Mouse (Mus musculus) CD4-positive, CD25-positive, alpha-beta regulatory T cell, adult 4 months (primary cell): ENCODE results near the gene Il27. TPM values are rescaled to one million over a fixed set of nuclear protein-coding genes. Genes with fewer than 3 reads are reported as not detected.

Experiments used
- ATAC-seq: one replicate; pipeline ENCODE4 v1.8.0; 2017
- polyA plus RNA-seq, 2 experiments: library from polyadenylated mRNA; unstranded; fragments of 100-300 nt; shearing (Covaris generic); gene quantifications; one replicate each; pipeline ENCODE4 v1.2.1; 2017

The Il27 gene
- polyA plus RNA-seq, 2 experiments from 2014 or later = not detected

DNA sequence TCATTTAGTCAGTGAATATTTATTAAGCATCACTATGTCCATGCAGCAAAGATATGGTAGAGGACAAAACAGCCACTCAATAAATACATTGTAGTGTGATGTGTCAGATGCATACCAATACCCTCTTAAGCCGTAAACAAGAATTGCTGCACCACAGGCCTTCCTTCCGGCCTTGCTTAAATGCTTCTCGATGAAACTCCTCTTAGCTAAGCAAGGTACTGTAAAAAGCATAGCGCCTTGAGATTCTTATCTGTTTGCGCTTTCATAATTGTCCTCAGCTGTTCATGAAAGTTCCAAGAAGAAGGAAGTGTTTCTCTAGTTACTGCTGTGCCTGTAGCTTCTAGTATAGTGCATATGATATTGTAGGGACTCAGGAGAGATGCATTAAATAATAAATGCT, 11.9 kb upstream of the Il27 start:
- ATAC-seq = peak; percentile 58

DNA sequence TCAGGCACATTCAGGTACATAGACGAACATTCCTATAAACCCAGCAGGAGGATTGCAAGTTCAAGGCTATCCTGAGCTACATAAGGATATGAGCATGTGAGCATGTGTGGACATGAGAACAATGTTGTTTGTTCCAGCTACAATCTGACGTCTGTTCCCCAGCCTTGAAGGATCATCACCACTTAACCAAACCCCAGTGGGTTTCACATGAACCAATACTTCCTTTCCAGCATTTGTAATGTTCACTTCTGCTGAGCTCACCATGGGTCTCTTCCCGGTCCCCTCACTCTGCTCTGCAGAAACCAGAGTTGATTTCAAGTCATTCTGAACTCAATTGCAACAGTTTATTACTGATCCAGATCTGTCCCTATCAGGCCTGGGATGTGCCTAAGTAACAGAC, 7.9 kb upstream of the Il27 start:
- no peak for ATAC-seq

DNA sequence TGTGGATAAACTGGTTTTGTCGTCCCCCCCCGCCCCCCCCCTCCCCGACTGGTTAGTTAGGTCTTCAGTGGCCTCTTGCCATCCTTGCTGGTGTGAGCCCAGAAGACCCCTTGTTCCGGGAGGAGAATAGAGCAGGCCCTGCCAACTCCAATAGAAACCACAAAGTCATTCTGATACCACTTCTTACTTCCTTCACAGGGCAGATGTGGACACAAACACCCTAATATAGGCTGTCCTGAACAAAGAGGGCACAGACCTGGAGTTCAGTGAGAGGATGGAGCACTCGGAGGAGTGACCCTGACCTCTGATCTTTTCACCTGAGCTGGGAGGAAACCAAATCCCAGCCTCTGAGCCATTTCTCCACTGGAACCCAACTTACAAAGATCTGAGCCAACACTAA, 7.2 kb upstream of the Il27 start:
- ATAC-seq = no peak

DNA sequence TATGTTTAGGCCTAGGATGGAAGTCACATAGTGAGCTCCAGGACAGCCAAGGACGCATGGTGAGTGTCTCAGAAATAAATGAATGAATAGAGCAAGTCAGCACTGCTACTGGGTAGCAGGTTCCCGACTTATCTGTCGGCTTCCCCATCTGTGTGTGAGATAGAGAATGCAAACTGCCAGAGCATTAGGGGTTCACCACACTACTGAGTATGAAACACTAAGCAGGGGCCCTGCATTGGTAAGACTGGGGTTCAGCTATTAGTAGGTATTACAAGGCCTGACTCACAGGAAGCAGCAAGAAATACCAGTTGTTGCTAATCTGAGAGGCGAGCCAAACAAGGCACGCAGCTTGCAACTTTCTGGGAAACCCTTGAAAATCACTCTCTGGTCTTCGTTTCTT, 4.2 kb upstream of the Il27 start:
- no peak for ATAC-seq

DNA sequence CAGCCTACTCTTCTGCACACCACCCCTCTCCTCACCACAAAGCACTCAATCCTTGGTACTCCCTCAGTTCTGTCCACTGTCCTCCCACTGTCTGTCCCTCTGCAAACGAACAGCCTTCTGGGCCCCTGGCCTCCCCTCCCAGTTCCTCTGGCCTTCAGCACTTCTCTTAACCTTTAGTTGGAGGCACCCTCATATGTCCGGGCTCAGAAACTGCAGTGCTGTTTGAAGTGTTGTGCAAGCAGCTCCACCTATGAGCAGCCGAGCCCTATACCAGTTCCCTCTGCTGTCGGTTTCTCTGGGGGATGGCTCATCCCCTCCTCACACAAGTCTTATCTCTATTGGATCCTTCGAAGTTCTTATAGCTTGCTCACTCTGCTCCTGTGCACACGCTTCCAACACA, 1.7 kb upstream of the Il27 start:
- no peak for ATAC-seq

DNA sequence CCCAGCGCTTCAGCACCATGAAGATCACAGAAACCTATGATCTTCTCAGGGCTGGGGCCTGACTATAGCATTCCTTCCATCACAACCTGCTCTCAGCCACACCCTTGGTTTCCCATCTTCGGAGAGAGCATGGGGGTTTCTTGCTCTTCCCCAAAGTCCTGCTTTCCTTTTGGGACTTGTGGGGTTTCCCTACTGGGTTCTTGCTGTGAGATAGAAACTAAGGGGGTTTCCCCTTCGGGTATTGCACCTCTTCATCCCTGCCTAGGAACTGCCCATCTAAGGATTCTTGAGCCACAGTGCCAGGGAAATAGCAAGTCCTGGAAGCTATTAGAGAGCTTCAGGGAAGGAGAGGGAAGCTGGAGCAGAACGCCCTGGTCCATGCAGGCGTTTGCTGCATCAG, 1.1 kb upstream of the Il27 start:
- ATAC-seq = no peak

DNA sequence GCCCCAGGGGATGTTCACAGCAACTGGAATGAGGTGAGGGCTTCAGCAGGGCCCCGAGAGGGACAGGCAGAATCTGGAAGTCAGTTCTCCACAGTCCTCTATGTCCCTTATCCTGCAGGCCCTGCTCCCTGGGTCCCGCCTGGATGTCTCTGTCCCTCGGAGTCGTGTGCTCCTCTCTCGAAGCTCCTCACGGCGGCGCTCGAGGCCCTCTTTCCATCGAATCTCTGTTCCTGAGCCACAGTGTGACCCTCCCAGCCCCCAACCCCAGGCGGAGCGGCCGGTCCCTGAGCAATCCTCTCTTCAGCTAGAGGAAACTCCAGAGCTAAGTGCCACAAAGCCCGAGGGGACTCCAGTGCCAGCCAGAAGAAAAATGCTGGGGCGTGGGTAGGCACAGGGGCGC, 7.0 kb downstream of the Il27 start:
- ATAC-seq = no peak

DNA sequence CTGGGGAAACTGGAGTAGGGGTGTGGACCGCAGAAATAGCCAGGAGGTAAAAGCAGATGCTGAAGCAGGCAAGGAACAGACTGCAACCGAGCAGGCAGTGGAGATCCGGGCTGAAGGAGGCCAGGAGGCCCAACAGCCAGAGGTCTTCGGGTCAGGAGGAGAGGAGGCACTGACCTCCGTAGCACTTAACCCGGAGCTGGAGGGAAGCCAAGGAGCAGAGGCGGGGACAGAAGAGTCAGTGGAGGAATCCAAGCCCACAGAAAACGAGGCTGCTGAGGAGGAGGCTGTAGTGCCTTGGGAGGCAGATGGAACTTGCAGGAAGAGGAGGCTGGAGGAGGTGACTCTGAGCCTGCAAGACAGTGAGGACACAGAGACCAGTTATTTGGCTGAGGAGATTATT, 7.9 kb downstream of the Il27 start:
- no peak for ATAC-seq

DNA sequence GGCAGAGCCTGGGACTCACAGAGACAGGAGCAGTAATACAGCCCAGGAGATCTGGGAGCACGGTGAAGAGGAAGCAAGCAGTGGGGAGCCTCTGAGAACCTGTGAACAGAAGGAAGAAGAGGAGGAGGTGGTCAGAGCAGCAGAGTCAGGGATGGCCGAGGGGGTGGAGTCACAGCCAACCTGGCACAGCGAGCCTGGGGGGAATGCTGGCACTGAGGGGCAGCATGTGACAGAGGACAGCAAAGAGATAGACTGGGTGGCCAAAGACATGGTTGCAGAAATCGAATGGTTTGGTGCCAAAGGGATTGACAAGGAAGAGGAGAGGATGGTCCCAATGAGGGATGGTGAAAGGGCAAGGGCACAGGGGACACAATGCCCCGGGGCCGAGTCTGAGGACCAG, 9.0 kb downstream of the Il27 start, which contains the start of gene Cln3:
Cln3 (minus strand) TSS at position 101 of the 400 bp plus-strand sequence.
- ATAC-seq = no peak

DNA sequence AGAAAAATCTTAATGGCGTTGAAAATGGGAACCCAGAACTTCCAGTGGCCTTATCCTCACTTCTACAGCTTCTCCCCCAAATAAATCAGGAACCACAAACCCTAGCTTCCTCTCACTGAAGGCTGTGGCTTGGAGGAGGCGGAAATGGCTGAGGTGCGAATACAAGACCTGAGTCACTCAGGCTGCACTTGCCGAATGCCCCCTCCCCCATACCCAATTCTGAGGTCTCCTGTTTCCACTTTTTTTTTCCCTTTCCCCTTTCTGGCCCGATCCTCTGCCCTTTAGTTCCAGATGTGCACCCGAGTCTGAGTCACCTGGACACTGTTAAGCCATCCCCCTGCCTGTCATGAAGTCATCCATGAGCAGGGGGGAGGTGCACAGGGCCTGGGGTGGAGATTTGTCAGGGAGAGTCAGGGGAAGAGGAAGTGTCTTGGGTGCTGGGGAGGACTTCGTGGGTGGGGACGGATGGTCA, 10.2 kb downstream of the Il27 start, which contains the start of gene Apobr:
Apobr (plus strand) TSS at position 437 of the 472 bp plus-strand sequence.
- ATAC-seq = peak; percentile 65

DNA sequence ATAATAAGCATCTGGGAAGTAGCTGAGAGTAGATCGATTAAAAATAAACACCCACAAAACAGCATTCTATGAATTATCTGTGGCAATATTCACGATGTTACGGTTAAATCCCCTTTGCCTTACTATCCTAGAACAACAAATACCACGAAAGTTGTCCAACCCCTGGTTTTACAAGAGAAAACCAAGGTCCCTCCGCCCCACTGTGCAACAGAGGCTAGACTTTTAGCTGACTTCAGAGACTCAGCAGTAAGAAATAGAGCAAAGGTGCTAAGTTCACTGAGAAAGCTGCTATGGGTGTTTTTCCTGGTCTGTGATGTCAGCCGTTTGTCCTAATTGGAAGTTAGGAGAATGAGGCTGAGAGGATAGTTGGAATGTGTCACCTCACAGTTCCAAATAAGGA, 11.0 kb downstream of the Il27 start:
- no peak for ATAC-seq

DNA sequence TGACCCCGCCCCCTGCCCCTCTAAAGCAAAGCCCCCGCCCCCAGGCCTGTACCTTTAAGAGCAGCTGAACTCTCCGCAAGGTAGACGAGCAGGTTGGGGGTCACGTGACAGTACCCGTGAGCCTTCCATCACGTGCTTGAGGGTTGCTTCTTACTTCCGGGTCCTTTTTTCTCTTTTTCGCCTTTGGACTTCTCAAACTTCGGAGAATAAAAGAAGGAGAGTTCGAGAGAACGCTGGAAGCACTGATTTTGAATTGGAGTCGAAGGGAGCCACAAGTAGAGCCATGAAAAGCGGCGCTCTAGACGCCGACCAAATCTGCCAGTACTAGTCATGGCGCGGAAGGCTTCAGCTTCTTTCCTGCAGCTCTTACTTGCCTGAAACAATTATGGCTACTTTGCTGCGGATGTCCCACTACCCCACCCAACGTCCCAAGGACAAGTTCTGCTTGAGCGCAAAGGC, 11.5 kb downstream of the Il27 start:
- ATAC-seq = peak; percentile 87

DNA sequence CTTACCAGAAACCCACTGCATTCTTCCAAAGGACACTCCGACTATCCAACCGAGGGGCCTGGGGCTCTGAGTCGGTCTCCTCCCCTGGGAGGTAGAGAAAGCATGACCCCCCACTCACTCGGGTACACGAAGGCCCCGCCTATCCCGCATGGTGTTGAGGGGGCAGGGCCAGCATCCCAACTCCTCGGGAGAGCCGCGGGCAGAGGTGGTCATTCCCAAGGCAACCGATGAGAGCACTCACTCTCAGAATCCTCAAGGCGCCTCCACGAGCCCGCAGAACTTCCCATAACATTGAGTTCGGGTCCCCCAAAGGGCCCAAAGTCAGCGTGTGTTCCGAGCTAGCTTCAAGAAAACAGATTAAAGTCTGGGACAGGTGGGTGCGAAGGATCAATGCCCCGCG, 12.0 kb downstream of the Il27 start:
- ATAC-seq = no peak

DNA sequence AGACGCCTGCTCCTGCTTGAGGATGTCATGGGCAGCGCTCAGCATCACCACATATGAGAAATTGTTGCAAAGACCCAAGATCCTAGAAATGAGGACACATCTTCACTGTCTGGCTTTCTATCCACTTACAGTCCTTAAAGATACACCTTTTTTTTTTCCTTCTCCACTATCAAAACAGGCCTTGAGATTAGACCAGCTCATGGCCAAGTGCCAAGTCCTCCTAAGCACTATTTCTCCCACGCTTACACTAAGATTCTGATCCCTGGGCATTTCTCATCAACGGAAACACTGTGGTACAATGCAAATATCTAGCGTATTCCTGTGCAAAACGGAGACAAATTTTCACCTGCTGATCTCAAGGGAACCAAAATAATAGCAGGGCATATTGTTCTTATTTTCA, 13.1 kb downstream of the Il27 start:
- no peak for ATAC-seq

DNA sequence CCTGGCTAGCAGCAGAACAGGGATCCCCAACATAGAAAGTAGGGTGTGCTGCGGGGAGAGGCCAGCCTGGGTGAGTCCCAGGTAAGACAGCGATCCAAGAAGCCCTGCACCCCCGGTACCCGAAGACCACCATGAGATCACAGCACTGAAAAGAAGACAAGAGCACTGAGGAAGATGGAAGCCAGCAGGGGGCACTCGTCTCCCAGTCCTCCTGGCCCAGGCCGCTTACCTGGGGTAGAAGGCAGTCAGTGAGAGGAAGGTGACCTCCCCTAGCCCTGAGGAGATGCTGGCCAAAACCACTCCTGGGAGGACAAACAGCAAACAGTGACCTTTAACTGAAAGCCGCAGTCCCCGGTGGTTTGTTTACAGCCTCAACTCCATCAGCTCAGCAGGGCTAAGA, 15.6 kb downstream of the Il27 start:
- ATAC-seq = no peak

DNA sequence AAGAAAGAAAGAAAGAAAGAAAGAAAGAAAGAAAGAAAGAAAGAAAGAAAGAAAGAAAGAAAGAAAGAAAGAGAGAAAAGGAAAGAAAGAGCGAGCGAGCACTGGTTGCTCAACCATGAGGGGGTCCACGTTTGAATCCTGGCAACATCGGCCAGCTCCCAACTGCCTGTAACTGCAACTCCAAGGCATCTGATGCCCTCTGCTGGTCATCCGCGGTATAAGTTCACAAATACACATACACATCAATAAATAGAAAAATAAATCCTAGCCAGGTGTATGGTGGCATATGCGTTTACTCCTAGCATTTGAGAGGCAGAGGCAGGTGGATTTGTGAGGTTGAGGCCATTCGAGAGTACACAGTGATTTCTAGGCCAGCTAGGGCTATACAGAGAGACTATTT, 17.8 kb downstream of the Il27 start:
- no peak for ATAC-seq

DNA sequence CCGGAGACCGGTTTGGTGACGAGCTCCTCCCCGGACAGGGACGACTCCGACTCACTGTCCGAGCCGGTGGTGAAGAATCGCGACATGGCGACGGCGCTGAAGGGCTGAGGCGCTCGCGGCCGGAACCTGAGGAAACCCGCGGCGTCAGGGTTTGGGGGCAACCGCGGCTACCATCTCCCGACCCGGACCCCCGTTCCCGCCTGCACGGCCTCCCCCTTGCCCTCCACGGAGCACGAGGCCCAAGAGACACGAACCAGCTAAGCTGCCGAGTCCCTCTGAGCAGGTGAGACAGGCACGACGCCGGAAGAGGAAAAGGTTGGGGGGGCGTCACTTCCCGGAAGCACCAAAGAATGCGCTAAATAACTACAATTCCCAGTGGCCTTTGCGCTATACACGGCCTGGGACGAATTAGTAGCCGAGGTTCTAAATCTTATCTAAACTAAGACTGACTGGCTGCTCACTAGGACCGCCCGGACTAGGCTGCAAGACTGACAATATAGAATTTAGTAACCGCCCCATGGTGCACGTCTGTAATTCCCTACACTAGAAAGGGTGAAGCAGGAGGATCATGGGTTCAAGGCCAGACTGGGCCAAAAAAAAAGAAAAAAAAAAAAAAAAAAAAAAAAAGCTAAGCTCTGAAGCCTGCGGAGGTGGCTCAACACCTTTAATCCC, 28.5 kb downstream of the Il27 start, which contains the start of gene Eif3c:
Eif3c (minus strand) TSS at position 318 of the 672 bp plus-strand sequence.
- peak; percentile 99 for ATAC-seq

DNA sequence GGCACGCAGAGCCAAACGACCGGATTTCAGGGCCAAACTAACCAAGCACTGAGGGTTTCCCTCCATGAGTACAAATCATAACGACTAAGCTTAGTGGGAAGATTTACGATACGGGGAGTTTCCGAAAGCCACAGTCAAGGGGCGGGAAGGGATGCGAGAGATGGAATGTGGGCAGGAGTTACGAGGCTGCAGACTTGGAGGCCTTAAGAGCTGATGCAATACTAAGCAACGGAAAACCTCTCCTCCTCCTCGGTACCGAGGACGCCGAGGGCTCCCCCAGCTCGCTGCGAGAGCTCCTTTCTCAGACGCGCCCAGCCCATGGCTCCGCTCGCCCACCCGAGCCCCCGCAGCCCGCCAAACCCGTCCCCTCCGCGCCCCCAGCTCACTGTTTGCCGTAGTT, 29.0 kb downstream of the Il27 start:
- ATAC-seq = peak; percentile 19

DNA sequence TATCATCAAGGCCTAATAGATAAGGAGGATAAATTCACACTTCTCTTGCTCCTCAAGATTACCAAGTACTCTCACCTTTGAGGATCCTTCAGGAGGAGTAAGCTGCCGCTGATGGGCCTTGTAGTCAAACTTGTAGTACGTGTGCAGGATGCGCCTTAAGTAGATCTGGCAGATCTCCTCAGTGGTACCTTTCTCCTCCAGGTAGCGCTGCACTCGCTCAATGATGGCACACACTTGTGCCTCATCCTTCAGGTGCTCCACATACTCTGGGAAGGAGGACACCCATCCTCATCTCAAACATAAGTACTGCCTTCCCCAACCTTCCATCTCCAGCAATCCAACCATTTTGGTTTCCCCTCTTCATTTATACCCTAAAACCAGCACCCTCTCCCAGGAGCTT, 38.1 kb downstream of the Il27 start:
- ATAC-seq = no peak

DNA sequence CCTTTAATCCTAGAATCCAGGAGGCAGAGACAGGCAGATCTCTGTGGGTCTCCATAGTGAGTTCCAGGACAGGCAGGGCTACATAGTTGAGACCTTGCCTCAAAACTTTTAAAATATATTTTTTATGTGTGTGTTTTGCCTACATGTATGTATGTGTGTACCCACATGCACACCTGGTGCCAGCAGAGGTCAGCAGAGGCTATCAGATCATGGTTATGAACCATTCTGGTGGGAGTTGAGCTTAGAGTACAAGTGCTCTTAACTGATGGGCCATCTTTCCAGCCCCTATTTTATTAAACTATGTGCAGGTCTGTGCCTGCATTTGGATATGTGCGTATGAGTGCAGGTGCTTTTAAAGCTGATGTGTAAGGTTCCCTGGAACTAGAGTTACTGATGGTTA, 39.9 kb downstream of the Il27 start:
- no peak for ATAC-seq

DNA sequence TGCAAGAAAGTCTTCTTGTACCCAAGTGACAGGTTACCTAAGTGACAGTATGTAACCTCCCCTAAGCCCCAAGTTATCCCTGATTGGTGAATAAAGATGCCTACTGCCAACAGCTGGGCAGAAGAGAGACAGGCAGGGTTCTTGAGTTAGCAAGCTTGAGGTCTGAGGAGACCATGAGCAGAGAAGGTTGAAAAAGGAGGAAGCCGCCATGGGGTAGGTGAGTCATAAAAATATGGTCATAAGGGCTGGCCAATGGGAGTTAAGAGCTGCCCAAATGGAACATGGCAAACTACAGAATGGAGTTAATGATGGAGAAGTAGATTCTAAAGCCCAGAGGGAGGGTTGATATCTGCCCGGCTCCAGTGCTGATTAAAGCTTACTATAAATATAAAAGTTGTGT, 49.1 kb downstream of the Il27 start:
- ATAC-seq = no peak

DNA sequence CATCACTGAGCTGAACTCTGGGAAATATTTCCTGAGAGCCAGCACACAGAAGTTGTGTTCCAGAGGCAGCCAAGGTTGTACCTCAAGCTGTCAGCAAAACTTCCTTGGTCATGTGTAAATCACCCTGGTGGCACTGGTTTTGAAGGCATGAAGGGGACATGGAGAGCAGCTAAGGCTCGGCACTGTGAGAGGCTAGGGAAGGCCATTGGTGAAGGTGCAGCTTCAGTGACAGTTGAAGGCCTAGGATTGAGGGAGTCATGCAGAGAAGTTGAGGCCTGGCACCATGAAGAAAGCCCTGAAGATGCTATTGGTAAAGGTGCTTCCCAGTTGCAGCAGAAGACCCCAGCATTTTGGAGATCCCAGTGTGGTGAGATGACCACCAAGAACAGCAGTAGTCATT, 53.1 kb downstream of the Il27 start:
- no peak for ATAC-seq
